Mouse (Mus musculus) thymus, postnatal 4 days (tissue): Measurements from ENCODE around the gene Slc44a1.
A peak's percentile ranks its signal among the peaks of the same experiment; 100 is the strongest.

ENCODE experiments used
- DNase-seq: peaks from one replicate; pipeline ENCODE4 v3.0.0; 2021

Gene Slc44a1

DNA sequence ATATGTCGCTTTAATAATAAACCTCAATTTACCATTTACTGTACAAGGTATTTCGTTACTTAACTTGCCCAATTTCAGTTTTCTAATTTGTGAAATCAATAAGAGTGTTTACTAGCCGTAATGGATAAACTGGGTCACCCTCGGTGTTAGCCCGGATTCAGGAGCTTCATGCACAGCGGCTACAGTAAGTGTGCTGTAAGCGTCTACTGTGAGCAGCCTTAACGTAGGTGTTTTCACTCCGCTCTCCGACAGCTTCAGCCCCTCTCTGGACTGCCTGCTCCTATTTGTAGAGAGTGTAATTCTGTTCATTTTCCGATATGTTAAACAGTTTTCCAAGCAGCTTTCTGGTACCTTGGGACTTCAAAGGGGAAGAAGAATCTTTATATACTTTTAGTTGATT lies 99.7 kb downstream of the Slc44a1 start:
- no peak for DNase-seq

DNA sequence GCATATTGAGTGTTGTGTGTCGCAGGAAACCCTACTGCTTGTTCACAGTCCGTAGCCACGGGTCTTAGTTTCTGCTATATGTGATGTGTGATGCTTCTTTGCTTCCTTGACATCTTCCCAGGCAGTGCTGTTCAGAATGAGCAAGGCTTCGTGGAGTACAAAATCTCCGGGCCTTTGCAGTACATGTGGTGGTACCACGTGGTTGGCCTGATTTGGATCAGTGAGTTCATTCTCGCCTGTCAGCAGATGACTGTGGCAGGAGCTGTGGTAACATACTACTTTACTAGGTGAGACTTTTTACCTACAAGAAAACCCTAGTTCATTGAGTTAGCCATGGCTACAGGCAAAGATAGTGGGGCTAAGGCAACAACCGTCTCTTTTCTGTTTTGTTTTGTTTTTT lies 103.2 kb downstream of the Slc44a1 start:
- no peak for DNase-seq

DNA sequence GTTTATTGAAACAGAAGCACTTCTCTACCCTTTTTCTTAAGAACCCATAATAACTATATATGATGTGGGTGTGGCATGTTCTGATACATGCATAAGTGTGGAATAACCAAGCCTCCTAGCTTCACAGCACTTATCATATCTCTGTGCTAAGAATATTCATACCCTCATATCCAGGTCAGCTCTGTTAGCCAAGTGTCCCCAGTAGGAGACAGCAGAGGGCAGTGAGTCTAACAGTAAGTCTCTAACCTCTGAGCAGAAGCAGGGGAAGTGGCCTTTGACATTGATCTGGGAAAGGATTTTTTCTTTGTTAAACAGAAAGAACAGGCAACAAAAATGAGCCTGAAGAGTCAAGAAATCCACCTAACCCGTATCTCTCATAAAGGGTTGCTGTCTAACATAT lies 104.7 kb downstream of the Slc44a1 start:
- no peak for DNase-seq

DNA sequence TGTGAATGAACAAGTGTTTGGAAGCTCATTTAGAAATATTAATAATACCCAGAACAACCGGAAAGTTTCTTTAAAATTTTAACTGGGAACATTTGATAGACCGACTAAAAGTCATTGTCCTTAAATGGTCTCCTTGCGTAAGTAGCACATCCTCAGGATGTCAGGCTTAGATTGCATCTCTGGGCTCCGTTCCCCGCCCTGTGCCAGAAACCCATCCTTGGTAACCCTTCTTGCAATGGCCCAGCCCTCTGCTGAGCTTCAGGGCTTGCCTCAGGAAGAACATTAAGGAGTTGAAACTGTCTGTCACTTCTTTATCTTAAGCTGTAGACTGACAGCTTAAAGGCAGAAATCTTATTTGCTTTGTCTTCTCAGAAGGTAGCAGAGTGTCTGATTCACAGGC lies 107.2 kb downstream of the Slc44a1 start:
- DNase-seq: no peak

DNA sequence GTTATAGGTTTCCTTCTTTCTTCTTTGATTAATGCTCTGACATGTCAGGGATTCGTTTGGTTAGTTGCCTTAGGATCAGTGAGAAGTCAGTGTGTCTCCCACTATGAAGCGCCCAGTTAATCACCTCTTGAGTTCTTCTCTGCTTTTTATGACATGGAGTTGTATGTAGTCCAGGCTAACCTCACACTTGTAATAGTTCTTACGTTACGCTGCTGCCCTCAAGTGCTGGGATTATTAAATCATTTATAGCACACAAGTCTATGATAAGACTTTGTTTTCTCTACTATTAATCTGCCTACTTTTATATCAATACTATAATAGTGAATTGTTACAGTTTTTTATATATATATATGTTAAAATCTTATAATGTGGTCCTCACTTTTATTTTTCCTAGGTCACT lies 109.2 kb downstream of the Slc44a1 start:
- no peak for DNase-seq

DNA sequence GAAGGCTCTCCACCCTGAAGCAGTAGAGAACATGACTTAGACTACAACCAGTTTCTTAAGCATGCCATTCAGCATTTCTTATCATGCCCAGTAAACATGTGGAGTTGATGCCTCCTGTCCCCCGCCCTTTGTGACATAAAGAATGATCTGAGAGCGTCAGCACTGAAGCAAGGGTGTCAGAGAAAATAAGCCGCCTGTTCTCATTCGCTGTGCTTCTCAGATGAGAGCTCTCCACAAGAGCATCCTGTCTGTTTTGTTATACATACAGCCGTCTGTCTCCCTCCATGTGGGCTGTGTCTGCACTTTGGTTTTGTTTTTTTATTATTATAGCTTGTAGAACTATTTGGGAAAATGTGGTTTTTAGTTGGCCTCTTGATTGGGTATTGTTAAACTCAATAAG lies 124.4 kb downstream of the Slc44a1 start:
- no peak for DNase-seq

DNA sequence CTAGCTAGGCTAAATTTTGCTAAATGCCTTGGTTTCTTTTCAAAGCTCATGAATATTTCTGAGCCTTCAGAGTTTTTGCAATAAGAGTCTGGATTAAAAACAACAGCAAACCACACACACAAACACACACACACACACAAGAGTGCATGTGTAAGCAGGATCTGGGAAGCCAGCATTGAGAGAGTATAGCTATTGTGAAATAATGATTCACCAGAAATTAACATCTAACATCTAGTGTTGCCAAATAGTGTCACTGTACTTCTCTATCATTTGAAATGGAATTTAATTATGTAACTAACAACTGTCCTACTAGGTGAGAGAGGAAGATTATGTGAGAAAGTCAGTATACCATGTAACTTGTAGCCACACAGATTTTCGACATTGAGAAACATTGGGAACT lies 126.9 kb downstream of the Slc44a1 start:
- DNase-seq: no peak

DNA sequence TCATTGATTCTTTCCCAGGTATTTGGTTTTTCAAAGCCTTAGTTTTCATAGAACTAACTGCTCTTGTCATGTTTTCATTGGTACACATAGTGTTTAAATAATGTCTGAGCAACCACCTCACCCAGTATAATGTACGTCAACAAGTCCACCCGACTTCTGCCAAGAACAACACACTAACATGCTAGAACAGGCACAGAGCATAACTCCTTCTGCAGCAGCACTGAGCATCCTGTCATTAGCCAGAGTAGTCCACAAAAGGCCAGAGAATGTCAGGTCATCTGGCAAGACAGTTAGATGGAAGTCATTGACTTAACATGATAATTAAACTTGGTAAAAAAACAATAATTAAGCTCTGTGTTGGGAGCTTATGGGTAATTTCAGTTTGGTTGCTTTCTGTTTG lies 135.3 kb downstream of the Slc44a1 start:
- DNase-seq: no peak

DNA sequence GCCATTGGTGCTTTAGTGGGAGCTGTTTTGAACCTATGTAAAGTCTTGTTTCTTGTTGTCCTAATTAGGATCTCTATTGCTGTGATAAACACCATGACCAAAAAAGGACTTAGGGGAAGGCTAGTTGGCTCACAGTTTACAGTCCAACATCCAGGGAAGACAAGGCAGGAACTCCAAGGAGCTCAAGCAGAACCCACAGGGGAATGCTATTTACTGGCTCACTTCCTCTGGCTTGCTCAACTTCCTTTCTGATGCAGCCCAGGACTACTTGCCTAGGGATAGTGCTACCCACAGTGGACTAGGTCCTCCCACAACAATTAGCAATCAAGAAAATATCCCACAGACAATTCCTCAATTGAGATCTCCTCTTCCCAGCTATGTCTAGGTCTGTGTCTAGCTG lies 147.5 kb downstream of the Slc44a1 start:
- no peak for DNase-seq

DNA sequence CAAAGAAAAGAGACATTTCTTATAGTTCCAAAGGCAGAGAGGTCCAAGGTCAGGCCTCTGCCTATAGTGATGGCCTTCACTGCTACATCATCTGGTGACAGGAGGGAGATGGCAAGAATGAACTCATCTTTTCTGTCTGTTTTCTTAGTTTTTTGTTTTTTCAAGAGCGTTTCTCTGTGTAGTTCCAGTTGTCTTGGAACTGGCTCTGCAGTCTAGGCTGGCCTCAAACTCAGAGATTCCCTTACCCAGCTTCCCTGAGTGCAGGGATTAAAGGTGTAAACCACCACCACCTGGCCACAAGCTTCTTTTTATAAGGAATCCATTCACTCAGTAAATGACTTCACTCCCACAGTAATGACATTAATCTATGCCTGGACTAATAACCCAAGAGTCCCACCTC lies 148.7 kb downstream of the Slc44a1 start:
- DNase-seq: no peak

DNA sequence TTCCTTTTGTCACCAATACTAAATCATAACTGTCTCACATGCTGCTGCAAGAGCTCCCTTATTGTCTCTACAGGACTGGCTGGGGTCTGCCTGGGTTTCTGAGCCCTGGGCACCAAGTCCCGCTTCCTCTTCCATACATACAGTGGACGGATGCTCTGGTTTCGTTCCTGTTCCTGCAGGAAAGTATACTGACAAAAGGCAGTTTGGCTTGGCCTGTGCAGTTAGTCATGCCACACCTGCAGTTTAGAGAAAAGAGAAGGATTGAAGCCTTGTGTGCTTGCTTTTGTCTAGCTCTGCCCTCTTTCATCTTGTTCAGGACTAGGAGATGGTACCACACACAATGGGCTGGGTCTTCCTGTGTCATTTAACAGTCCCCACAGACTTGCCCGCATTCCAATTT lies 149.3 kb downstream of the Slc44a1 start:
- no peak for DNase-seq

DNA sequence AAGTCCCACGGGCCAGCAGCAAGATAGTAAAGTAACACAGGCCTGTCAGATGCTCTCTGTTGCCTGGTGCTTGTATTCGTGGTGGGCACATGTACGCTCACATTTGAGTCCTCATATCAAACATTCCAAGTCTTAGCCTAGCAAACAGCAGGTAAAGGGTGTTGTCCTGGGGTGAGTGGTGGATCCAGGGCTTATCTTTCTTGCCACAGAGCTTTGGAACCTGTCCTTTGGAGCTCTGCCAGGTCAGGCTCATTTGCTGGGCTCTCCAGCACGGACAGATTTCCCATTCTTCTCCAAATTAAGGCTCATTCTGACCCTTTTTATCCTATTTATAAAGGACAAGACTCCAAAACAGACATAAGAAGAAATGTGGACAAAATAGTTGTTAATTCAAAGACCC lies 149.9 kb downstream of the Slc44a1 start:
- DNase-seq: no peak

DNA sequence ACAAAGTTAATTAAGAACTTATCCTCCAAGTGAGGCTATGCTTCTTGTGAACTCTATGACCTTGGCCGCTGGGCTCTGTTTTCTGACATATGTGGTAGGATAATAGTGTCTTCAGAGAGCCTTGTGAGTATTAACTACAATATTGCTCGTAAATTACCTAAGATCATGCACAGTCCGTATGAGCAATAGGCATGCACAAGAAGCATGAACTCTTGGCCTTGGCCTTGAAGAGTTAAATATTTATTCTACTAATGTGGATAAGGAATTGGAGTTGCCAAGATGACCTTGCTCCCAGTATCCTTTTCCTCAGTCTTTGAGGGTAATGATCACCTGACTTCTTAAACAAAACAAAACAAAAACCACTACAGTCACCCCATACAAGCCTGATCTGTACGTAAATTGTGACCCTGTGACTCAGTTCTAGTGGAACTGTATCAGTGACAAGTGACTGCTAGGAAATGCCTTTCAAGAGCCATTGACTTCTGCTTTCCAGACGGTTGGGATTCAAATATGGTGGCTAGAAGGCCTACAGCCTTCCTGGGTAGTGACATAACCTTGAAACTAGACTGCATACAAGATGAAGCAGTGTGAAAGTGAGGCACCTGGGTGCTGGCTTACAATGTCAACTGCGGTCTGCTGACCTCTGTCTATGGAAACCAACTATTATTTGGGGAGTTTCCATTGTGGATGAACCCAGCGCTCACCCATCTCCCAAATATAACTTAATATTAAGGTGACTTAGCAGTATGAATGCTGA lies 150.7 kb downstream of the Slc44a1 start:
- DNase-seq: no peak

DNA sequence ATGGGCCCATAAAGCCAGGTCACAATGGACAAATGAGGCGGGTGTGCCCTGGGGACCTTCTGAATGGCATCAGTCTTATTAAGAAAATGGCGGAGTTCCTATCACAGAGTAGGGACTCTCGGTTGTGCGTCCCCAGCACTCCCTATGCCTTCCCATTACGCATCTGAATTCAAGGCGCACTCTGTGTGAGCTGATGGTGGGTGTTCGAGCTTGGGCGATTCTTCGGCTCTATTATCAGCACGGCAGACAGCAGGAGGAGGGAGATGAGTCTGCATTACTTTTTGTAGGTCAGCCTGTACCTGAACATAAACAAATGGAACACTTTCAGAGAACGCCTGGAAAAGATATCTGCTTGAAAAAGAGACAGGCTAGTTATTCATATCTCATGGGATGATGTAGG lies 151.3 kb downstream of the Slc44a1 start:
- no peak for DNase-seq

DNA sequence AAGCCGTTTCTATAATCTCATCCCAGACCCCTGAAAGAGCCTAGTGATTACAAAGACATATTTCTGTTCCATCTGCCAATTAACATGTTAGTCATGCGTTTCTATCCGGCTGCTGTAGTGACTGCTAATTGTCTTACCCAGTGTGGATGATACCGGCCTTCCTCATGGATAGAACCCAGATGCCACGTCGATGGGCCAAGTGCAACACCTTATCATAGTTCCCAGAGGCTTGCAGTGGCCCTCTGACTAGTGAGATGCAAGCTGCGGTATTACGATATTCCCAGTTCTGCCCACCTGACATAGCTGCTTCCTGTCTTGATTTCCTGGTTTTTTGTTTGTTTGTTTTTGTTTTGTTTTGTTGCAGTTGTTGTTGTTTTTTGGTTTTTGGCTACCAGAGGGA lies 151.7 kb downstream of the Slc44a1 start:
- DNase-seq: no peak

DNA sequence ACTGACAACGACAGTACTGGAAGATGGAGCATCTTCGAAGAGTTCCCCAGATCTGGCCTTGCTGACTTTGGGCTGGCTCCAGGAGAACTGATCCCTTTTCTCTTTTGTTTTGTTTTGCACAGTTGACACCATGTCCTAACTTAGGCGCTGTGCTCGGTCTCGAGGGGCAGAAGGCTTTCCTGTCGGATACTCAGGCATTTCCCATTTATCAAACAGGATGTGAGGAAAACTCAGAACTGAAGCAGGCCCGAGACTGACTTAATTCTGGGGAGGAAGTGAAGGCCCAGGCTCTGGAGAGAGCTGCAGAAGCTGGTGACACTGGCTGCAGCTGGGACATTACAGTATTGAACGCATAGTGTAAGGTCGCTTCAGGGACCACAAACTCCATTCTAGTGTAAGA lies 152.2 kb downstream of the Slc44a1 start:
- DNase-seq: no peak

DNA sequence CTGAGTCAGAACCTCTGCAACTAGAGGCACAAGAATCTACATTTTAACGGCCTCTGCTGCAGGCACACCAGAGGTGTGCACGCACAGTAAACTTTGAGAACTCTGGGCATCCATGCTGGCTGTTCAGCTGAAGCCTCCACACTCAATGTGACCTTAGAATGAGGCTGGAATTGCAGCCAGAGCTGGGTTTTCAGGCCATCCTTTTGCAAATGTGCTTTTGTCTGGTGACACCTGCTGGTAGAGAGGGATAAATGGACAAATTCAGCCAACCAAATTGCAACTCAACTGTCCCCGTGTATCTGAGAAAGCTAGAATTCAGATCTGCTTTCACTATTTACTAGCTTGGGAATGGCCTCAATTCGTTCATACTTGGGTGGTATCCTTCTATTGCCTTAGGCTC lies 154.0 kb downstream of the Slc44a1 start:
- peak; percentile 16 for DNase-seq

DNA sequence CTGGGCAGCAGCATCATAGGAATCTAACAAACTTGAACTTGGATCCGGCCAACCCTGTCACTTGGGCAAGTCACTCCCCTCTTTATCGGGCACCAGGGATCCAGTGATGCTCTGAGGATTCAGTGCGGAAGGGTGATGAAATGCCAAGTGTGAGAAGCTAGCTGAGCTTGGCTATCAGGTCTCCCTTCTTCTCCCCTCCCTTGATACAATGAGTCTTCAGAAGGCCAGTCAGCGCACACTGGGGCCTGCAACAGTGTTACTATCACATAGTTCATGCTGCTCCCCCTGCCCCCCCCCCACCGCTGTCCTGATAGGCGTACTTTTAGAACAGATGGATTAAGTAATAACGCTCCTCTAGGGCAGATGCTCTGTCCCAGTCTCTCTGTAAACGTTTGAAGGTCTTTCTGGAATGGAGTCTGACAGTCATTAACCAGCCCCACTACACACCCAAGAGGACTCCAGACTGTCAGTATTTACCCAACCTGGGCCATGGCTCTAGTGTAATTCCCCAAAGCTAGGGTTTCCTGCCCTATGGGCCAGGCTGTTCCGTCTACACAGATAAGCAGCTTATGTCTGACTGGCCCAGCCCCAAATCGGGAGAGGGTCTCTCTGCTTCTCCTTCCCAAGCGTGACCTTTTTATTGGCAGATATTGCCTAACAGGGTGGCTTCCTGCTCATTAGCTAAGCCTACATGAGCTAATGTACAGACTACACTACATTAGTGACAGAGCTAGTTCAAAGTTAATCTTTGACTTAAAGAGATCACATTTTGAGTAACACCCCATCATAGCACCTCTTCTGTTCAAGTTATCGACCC lies 155.2 kb downstream of the Slc44a1 start:
- no peak for DNase-seq

DNA sequence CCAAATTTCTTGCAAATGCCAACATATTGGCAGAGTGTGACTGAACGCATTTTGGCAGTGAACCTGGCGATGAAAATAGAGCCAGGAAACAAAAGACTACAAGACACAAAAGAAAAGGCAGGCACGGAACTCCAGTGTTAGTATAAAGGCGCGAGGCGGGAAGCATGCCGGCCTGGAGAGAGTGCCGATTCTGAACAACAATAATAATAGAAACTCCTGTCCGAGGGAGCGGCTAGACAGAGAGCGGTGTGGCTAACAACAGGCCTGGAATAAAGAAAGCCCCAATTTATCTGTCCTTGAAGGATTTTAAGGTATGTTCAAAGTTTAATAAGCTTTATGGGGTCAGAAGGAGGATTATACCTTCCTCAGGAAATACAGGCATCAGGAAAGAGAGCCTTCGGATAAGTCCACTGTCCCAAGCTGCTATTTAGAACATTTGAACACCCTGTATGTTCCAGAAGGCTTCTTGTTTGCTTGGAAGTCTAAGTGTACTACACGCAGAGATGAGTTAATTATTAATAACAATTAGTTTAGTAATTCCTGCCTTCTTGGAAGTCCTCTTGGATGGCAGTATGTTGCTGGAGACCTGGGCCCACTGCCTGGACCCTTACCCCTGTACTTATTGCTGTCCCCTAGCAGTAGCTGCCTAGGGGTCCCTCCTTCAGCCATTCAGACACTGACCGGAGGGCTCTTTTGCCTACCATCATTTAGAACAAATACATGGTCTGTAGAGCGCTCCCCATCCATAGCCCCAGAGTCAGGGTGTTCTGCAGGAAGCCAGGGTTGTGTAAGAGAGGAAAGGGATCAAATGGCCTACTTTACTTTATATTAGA lies 156.1 kb downstream of the Slc44a1 start:
- no peak for DNase-seq

DNA sequence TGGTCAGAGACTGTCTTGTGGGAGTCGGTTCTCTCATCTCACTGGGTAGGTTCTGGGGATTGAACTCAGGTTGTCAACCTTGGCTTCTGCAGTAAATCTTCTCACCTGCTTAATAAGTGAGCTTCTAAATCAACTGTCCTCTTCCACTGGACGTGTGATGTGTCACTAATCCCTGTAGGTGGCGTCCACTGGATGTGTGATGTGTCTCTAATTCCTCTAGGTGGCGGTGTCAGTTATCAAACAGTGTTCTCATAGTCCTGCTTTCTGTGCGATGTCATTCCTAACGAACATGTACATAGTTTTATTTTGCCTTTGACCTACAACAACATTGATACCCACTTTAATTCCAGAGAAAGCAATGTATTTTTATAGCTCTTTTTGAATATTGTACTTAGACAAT lies 160.2 kb downstream of the Slc44a1 start:
- DNase-seq: no peak

DNA sequence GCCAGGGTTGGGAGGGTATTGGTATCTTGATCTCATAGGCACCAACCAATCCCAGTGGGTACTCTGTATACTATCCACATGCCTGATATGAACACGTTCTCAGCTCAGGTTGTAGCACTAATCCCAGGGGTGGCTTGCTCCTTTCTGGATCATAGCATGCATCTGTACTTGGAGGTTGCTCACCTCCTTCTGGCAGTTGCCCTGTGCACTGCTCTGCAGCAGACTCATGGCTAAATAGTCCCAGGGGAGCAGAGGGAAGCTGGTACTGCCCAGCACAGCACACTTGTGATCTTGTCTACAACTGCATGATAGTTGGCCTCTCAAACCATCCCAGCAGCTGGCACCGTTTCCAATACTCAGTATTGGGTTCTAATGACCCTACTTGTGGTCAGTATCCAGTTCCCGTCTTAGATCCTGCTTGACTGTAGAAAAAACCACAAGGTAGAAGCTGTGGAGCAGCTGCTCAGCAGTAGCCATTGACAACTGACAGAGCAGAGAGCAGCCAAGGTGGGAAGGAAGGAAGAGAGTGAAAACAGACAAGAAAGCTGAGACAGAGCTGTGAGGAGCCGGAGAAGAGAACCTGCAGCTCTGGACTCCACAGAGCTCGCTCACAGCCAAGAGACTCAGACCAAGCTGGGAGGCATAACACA lies 174.5 kb downstream of the Slc44a1 start:
- no peak for DNase-seq

DNA sequence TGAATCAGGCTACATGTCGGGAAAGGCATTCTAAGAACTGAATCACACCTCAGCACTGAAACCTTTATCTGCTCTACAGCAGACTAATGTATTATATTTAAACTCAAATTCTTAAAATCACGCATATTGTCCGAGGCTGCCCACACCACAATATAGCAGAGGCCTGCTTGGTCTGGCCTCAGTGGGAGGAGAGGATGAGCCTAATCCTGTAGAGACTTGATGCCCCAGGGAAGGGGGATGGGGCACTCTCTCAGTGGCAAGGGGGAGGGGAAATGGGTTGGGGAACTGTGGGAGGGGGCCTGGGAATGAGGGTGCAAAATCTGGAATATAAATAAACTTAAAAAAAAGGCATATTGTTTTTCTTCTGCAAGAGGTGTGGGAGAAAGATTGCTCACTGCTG lies 177.8 kb downstream of the Slc44a1 start:
- DNase-seq: no peak

DNA sequence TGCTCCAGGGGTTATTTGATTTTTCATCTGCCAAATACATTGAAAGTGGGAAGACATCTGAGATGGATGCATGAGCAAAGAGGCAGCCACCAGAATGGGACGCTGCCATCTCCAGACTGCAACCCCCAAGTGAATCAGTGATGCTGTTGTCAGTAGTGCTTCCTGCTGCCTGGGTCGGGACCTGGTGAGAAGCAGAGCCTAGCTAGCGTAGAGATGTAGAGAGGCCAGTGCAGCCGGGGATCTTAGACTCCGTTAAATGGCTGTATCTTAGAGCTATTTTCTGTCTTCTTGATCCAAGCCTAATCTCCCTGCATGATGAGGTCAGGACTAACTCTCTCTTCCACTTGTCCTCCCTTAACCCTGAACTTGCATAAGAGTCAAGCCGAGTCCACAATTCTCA lies 179.9 kb downstream of the Slc44a1 start:
- no peak for DNase-seq
